Mouse (Mus musculus) brain, embryonic 14.5 days (tissue): ENCODE measurements around the gene Gm17571. TPM values are rescaled to one million over a fixed set of nuclear protein-coding genes. Genes with fewer than 3 reads are reported as not detected.

Experiments
- DNase-seq: peaks from one replicate; pipeline ENCODE4 v3.0.0-alpha.2; 2011; ENCODE audit warnings: low read depth
- CTCF ChIP-seq: fragments of 200-500 bp; IDR thresholded peaks from 2 replicates; pipeline ENCODE4 v1.5.1; 2012; ENCODE audit warnings: inconsistent platforms, mild to moderate bottlenecking, moderate library complexity, borderline replicate concordance; ENCODE audit not compliant: insufficient read depth, insufficient read length; ENCODE audit errors: extremely low read depth
- POLR2A ChIP-seq: fragments of 200-500 bp; IDR thresholded peaks from 2 replicates; pipeline ENCODE4 v1.6.1; 2012; ENCODE audit warnings: mild to moderate bottlenecking, inconsistent platforms, borderline replicate concordance; ENCODE audit not compliant: poor library complexity, insufficient read depth, insufficient read length, severe bottlenecking; ENCODE audit errors: extremely low read depth
- polyA plus RNA-seq: library from polyadenylated mRNA; depleted of rRNA; stranded (reverse); fragments of >200 nt; gene quantifications from 2 replicates; pipeline ENCODE4 v1.2.3, GENCODE M21; 2012

Gene Gm17571
- polyA plus RNA-seq, 1 experiment: not detected

- no peak for DNase-seq
- TF ChIP-seq CTCF: no peak
- no peak for TF ChIP-seq POLR2A
Observed at GRCm38 (mm10) chr9:13468778-13469177, 22.2 kb upstream of the Gm17571 start.

- DNase-seq: no peak
- no peak for TF ChIP-seq POLR2A
- no peak for TF ChIP-seq CTCF
Observed at GRCm38 (mm10) chr9:13467745-13468144, 21.2 kb upstream of the Gm17571 start.

GRCm38 (mm10) chr9:13466816-13467215 is 20.3 kb upstream of the Gm17571 start:
- no peak for DNase-seq
- TF ChIP-seq POLR2A (no peak), CTCF (no peak)

GRCm38 (mm10) chr9:13466351-13466750 is 19.8 kb upstream of the Gm17571 start:
- no peak for DNase-seq
- TF ChIP-seq POLR2A (no peak), CTCF (no peak)

GRCm38 (mm10) chr9:13465358-13466020 is 18.9 kb upstream of the Gm17571 start:
- DNase-seq: no peak

GRCm38 (mm10) chr9:13460926-13461325 is 14.4 kb upstream of the Gm17571 start:
- TF ChIP-seq POLR2A (no peak), CTCF (no peak)
- DNase-seq: no peak

More at GRCm38 (mm10) chr9:13465358-13466020, 18.9 kb upstream of the Gm17571 start:
- no peak for TF ChIP-seq CTCF
- no peak for TF ChIP-seq POLR2A

GRCm38 (mm10) chr9:13460012-13460411 is 13.5 kb upstream of the Gm17571 start:
- no peak for TF ChIP-seq CTCF
- no peak for TF ChIP-seq POLR2A
- no peak for DNase-seq

GRCm38 (mm10) chr9:13459371-13459770 is 12.8 kb upstream of the Gm17571 start:
- DNase-seq: no peak
- TF ChIP-seq POLR2A (no peak), CTCF (no peak)

- no peak for DNase-seq
- TF ChIP-seq CTCF (no peak), POLR2A (no peak)
Observed at GRCm38 (mm10) chr9:13457774-13458173, 11.2 kb upstream of the Gm17571 start.

- no peak for TF ChIP-seq POLR2A
- no peak for TF ChIP-seq CTCF
- no peak for DNase-seq
Observed at GRCm38 (mm10) chr9:13455231-13455630, 8.7 kb upstream of the Gm17571 start.

- TF ChIP-seq POLR2A (no peak), CTCF (no peak)
- DNase-seq: peak; percentile 64
Observed at GRCm38 (mm10) chr9:13454651-13455123, 8.1 kb upstream of the Gm17571 start.

GRCm38 (mm10) chr9:13448716-13449115 is 2.2 kb upstream of the Gm17571 start:
- no peak for DNase-seq
- TF ChIP-seq POLR2A (no peak), CTCF (no peak)
